Mouse (Mus musculus) intestine, postnatal 0 days (tissue): Measurements from ENCODE around the gene Ddi2. TPM values are rescaled to one million over a fixed set of nuclear protein-coding genes. Genes with fewer than 3 reads are reported as not detected.
A peak's percentile ranks its signal among the peaks of the same experiment; 100 is the strongest.

Experiments
- ATAC-seq: fragments of 200-750 bp; cut with Nextera tagmentation; 2 replicates; pipeline ENCODE4 v1.8.0; 2017; ENCODE audit warnings: mild to moderate bottlenecking, moderate TSS enrichment, moderate library complexity
- H3K27ac ChIP-seq: fragments of 300-500 bp; sonication (generic); 2 replicates; pipeline ENCODE4 v1.5.1; 2014; ENCODE audit warnings: mild to moderate bottlenecking, low read depth, low read length, moderate library complexity
- H3K27me3 ChIP-seq: fragments of 300-500 bp; sonication (generic); replicated peaks from 2 replicates; pipeline ENCODE4 v1.6.1; 2014; ENCODE audit warnings: low read length, mixed read lengths; ENCODE audit not compliant: control insufficient read depth, insufficient read depth
- H3K36me3 ChIP-seq: fragments of 300-500 bp; sonication (generic); 2 replicates; pipeline ENCODE4 v1.6.1; 2014; ENCODE audit warnings: mild to moderate bottlenecking, moderate library complexity; ENCODE audit not compliant: control insufficient read depth, insufficient read depth
- H3K4me1 ChIP-seq: fragments of 300-500 bp; sonication (generic); replicated peaks from 2 replicates; pipeline ENCODE4 v1.6.1; 2014; ENCODE audit warnings: antibody characterized with exemption, low read length, mixed read lengths; ENCODE audit not compliant: control insufficient read depth, insufficient read depth
- H3K4me2 ChIP-seq: fragments of 300-500 bp; sonication (generic); replicated peaks from 2 replicates; pipeline ENCODE4 v1.6.1; 2014; ENCODE audit warnings: low read depth, mild to moderate bottlenecking, moderate library complexity
- H3K4me3 ChIP-seq: fragments of 300-500 bp; sonication (generic); 2 replicates; pipeline ENCODE4 v1.5.1; 2014; ENCODE audit warnings: low read depth, low read length
- H3K9ac ChIP-seq: fragments of 300-500 bp; sonication (generic); 2 replicates; pipeline ENCODE4 v1.6.1; 2014; ENCODE audit warnings: mild to moderate bottlenecking, low read depth, low read length
- H3K9me3 ChIP-seq: fragments of 300-500 bp; sonication (generic); 2 replicates; pipeline ENCODE4 v1.6.1; 2016; ENCODE audit warnings: mixed run types; ENCODE audit not compliant: control insufficient read depth
- CTCF ChIP-seq: sonication (generic); IDR thresholded peaks from 2 replicates; pipeline ENCODE4 v1.5.1; 2016; ENCODE audit warnings: low read depth, mild to moderate bottlenecking, control low read depth, antibody characterized with exemption, moderate library complexity
- WGBS: fragments of 180-500 bp; shearing (Covaris S2); extraction: QIAGEN DNeasy Blood & Tissue Kit; methylation state at CpG from one replicate; pipeline ENCODE4 v1.1.7; 2014; 5-methylcytosine and 5-hydroxymethylcytosine counted together
- polyA plus RNA-seq: library from polyadenylated mRNA; unstranded; fragments of >200 nt; fragmentation: Nextera tagmentation; extraction: Ambion mirVana; gene quantifications from 2 replicates; pipeline ENCODE4 v1.2.1, GENCODE M21; 2015

The Ddi2 gene
- polyA plus RNA-seq, 1 experiment from 2014 or later, result 15.9 TPM

DNA sequence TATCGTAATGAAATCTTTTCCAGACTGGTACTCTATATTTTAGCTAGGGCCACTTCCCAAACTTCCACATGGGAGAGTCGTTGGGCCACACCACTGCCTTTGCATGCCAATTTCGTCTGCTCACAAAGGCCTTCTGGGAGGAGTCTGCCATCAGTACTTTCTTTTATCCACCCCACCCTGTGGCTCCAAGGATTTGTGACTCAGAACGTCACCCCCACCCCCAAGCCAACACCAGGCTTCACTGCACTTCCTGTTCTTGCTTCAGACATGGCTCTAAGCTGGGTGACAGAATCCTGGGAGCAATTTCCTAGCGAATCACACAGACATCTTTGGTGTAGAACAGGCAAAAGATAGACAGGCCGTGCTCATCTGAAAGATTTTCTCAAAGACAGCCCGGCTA lies 41.5 kb downstream of the Ddi2 start:
- Histone ChIP-seq H3K9ac (no peak overlapping the region), H3K4me2 (no peak overlapping the region), H3K4me3 (no peak overlapping the region), H3K9me3 (no peaks in the 10 kb centered on the region), H3K27ac (no peak overlapping the region), H3K4me1 (no peaks in the 10 kb centered on the region), H3K27me3 (no peaks in the 10 kb centered on the region), H3K36me3 (peaks cover 55% of the 10 kb centered on the region)
- no peak for ATAC-seq
- 54% methylated on average over 7 of the region's 7 CpGs for WGBS
- no peak for TF ChIP-seq CTCF

DNA sequence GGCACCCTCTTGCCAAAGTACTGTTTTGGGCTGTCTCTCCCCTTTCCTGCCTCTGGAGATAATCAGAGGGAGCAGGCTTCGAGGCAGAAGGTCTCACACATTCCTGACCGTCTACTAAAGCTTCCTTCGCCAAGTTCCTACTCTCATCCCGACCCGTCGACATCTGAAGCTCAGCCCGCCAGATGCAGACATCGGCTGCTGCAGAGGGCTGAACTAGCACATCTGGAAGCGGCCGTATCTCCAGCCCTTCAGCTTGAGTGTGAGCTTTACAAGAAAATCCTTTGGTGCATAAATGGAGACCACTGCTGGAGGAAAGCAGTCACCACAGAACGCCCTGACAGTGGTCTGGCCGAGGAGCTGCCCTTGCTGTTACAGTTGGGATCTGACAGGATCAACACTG lies 42.3 kb downstream of the Ddi2 start:
- TF ChIP-seq CTCF, result 0 out of 2 replicates have a peak, but pooled peaks have one; percentile 10
- H3K27ac ChIP-seq, result no peak overlapping the region
- ATAC-seq, result no peak

DNA sequence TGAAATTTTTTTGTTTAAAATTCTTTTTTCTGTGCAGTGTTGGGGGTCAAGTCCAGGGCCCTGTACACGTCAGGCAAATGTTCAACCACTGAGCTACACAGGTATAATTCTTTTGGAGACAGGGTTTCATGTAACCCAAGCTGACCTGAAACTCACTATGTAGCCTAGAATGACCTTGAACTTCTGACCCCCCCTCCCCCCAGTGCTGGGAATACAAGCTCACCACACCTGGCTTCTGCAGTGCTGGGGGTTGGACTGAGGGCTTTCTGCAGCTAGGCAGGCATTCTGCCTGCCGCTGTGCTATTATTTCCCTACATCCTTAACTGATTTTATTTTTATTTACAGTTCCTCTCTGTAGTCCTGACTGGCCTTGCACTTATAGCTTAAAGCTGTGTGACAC lies 44.2 kb downstream of the Ddi2 start:
- Histone ChIP-seq H3K27ac (no peak overlapping the region), H3K4me3 (no peak overlapping the region), H3K4me1 (no peaks in the 10 kb centered on the region), H3K4me2 (no peak overlapping the region), H3K9ac (no peak overlapping the region), H3K9me3 (no peaks in the 10 kb centered on the region), H3K36me3 (peaks cover 27% of the 10 kb centered on the region), H3K27me3 (no peaks in the 10 kb centered on the region)
- ATAC-seq, result no peak
- 75% methylated on average over 2 of the region's 2 CpGs for WGBS
- TF ChIP-seq CTCF, result no peak

More for the DNA sequence above, 42.3 kb downstream of the Ddi2 start:
- Histone ChIP-seq H3K36me3 (peaks cover 46% of the 10 kb centered on the region), H3K9ac (no peak overlapping the region), H3K4me1 (no peaks in the 10 kb centered on the region), H3K9me3 (no peaks in the 10 kb centered on the region), H3K27me3 (no peaks in the 10 kb centered on the region), H3K4me3 (no peak overlapping the region), H3K4me2 (no peak overlapping the region)
- 72% methylated on average over 12 of the region's 12 CpGs for WGBS

DNA sequence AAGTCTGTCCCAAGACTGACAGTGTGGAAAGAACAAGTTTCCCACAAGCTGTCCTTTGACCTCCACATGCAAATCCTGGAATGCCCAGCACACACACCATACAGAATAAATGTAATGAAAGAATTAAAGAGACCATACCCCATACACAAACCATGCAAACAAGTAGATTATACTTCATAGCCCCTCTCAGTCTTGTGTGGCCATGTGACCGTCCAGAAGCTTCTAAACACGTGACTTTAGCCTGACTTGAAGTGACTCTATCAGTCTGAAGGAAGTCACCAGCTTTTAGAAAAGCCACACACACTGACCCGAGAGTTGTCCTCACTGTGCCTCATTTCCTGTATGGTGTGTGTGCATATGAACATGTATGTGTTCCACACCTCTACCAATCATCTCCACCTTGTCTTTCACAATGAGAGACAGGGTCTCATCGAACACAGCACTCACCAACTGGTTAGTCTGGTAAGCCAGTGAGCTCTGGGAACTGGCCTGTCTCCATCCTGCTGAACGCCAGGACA lies 46.7 kb downstream of the Ddi2 start:
- Histone ChIP-seq H3K4me3 (no peak overlapping the region), H3K9me3 (no peaks in the 10 kb centered on the region), H3K27ac (no peak overlapping the region), H3K9ac (no peak overlapping the region), H3K27me3 (no peaks in the 10 kb centered on the region), H3K36me3 (0 out of 2 replicates have a peak, but pooled peaks cover 6% of the 10 kb centered on the region), H3K4me1 (no peaks in the 10 kb centered on the region), H3K4me2 (no peak overlapping the region)
- TF ChIP-seq CTCF, result no peak
- WGBS, result 67% methylated on average over 5 of the region's 5 CpGs
- ATAC-seq, result no peak

DNA sequence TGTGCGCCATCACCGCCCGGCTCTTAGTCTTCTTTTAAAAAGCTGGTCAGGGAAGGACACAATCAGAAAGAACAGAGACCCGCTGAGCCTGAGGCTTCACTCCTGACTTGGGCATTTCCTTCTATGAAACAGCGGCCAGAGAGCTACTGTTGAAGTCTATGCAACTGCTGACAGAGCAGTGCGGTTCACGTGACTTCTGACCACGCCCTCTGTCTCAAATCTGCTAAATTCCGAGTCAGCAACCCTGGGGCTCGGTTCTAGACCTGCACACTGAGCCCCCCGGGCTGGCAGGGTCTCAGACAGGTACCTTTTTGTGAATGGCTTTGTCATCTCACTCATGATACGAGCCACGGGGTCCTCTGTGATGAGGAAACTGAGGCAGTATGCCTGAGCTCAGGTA lies 50.9 kb downstream of the Ddi2 start:
- TF ChIP-seq CTCF, result no peak
- no peaks in the 10 kb centered on the region for H3K27me3 ChIP-seq
- 70% methylated on average over 13 of the region's 13 CpGs for WGBS
- no peak overlapping the region for H3K4me2 ChIP-seq
- H3K9ac ChIP-seq, result no peak overlapping the region
- no peaks in the 10 kb centered on the region for H3K36me3 ChIP-seq
- no peak for ATAC-seq
- H3K4me3 ChIP-seq, result no peak overlapping the region
- H3K27ac ChIP-seq, result no peak overlapping the region
- H3K4me1 ChIP-seq, result no peaks in the 10 kb centered on the region
- H3K9me3 ChIP-seq, result no peaks in the 10 kb centered on the region

DNA sequence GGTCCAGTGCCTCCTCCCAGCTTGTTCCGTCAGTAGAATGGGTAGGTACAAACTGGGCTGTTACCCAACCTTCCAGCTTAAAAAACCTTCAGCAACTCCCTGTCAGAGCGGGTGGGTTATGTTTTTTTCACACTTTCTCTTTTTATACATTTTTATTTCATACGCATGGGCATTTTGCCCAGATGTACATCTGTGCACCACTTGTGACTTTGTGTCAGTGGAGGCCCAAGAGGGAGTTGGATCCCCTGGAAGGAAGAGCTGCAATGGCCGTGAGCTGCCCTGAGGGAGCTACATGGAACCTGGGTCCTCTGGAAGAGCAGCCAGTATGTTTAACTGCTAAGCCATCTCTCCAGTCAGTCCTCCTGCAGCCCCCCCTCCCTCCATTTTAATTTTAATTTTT lies 51.8 kb downstream of the Ddi2 start:
- Histone ChIP-seq H3K27me3 (no peaks in the 10 kb centered on the region), H3K9me3 (no peaks in the 10 kb centered on the region), H3K4me3 (no peak overlapping the region), H3K4me1 (no peaks in the 10 kb centered on the region), H3K9ac (no peak overlapping the region), H3K36me3 (no peaks in the 10 kb centered on the region), H3K27ac (no peak overlapping the region), H3K4me2 (no peak overlapping the region)
- TF ChIP-seq CTCF, result no peak
- ATAC-seq, result no peak
- 63% methylated on average over 4 of the region's 4 CpGs for WGBS
